Mouse (Mus musculus) E14TG2a.4 (cell line): Measurements from ENCODE around the gene Hsd17b3.

ENCODE experiments used
- CTCF ChIP-seq: conservative IDR thresholded peaks from 2 replicates; pipeline ENCODE4 v1.5.1; 2014; ENCODE audit warnings: low read length
- NANOG ChIP-seq: IDR thresholded peaks from 2 replicates; pipeline ENCODE4 v1.6.1; 2014; ENCODE audit warnings: borderline replicate concordance, low read length, mixed read lengths
- POU5F1 ChIP-seq: IDR thresholded peaks from 2 replicates; pipeline ENCODE4 v1.6.1; 2014; ENCODE audit warnings: low read length, borderline replicate concordance

DNA sequence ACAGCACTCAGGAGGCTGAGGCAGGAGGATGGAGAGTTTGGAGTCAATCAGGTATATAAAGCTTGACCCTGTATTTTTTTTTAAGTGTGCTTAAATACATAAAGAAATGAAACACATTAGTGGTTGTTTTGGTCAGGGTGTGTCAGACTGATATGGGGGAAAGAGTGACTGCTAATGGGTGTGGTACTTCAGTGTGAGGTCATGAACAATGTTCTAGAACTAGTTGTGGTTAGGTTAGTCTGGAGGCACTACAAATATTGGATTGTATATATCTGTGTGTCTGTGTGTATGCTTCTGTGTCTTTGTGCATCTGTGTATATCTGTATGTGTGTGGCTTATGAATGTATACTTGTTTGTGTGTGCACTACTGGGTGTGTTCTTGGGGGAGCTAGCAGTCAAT, 39.5 kb downstream of the Hsd17b3 start:
- TF ChIP-seq CTCF (no peak), NANOG (no peak), POU5F1 (no peak)
